Mouse (Mus musculus): ENCODE results near the gene Galnt16. TPM values are rescaled to one million over a fixed set of nuclear protein-coding genes. Genes with fewer than 3 reads are reported as not detected.

Gene Galnt16
- total and polyA plus RNA-seq, 3 experiments, result 2.0 to 3.0 (median 3.0) TPM

GRCm38 (mm10) chr12:80642725-80643692 is 124.9 kb downstream of the Galnt16 start:
- no peak for TF ChIP-seq EP300 (IDR thresholded peaks at IDR 0.05; ENCODE audit: insufficient read depth, low read depth, low read length)
- TF ChIP-seq CTCF (IDR thresholded peaks at IDR 0.05), result peak; percentile 74
- H3K9ac ChIP-seq (ENCODE audit: low read depth, low read length), result peak overlapping the region; percentile 81
- WGBS, result 4% methylated on average over 45 of the region's 48 CpGs
- H3K4me1 ChIP-seq (ENCODE audit: control insufficient read depth, insufficient read depth, low read length), result peaks cover 9% of the 10 kb centered on the region
- no peaks in the 10 kb centered on the region; the same call in none of the 2 replicates for H3K79me2 ChIP-seq (replicated peaks; ENCODE audit: control insufficient read depth, insufficient read depth, low read length)
- intact Hi-C loops (cut with DNase I), result loop anchor here (10.0 kb wide), 1 partner anchor 1778 kb away; the partner anchor contains the start of genes Atp6v1d and Eif2s1
- H3K4me3 ChIP-seq, result peak overlapping the region; percentile 92
- no peaks in the 10 kb centered on the region for H3K27me3 ChIP-seq (ENCODE audit: control insufficient read depth, insufficient read depth, low read length)
- DNase-seq, result peak; percentile 21 to 54
- peak overlapping the region; percentile 95 for H3K27ac ChIP-seq
- H3K36me3 ChIP-seq (ENCODE audit: control insufficient read depth, insufficient read depth, low read length), result peaks cover 16% of the 10 kb centered on the region

- TF ChIP-seq POLR2A (IDR thresholded peaks at IDR 0.05; ENCODE audit: insufficient read depth, low read depth, low read length) (peak; percentile 71), EP300 (IDR thresholded peaks at IDR 0.05; ENCODE audit: insufficient read depth, low read depth, low read length) (peak; percentile 69; the same call in 1 of the 2 replicates), CTCF (IDR thresholded peaks at IDR 0.05) (peak; percentile 40)
- Histone ChIP-seq H3K36me3 (ENCODE audit: control insufficient read depth, insufficient read depth, low read length) (peaks cover 16% of the 10 kb centered on the region), H3K4me3 (peak within 1 kb of the TSS; percentile 92), H3K27me3 (ENCODE audit: control insufficient read depth, insufficient read depth, low read length) (no peaks in the 10 kb centered on the region), H3K79me2 (replicated peaks; ENCODE audit: control insufficient read depth, insufficient read depth, low read length) (peaks cover 3% of the 10 kb centered on the region), H3K27ac (peak within 1 kb of the TSS; percentile 95), H3K4me1 (ENCODE audit: control insufficient read depth, insufficient read depth, low read length) (peaks cover 11% of the 10 kb centered on the region), H3K9ac (ENCODE audit: low read depth, low read length) (peak within 1 kb of the TSS; percentile 81)
- intact Hi-C loops (cut with DNase I), result loop anchor here (10.0 kb wide), 1 partner anchor 1779 kb away; the partner anchor contains the start of genes Atp6v1d and Eif2s1
- DNase-seq, result peak; percentile 95
- WGBS, result under 1% methylated on average over 50 of the region's 50 CpGs
These were observed 125.8 kb downstream of the Galnt16 start, which contains the start of the genes Slc39a9 and Erh for GRCm38 (mm10) chr12:80643693-80644505. TSS of gene Slc39a9 (plus strand) at chr12:80643883. TSS of gene Erh (minus strand) at chr12:80644341.

- H3K4me1 ChIP-seq (ENCODE audit: control insufficient read depth, insufficient read depth, low read length), result peaks cover 12% of the 10 kb centered on the region
- peak overlapping the region; percentile 95 for H3K27ac ChIP-seq
- TF ChIP-seq CTCF (IDR thresholded peaks at IDR 0.05), result no peak
- TF ChIP-seq POLR2A (IDR thresholded peaks at IDR 0.05; ENCODE audit: insufficient read depth, low read depth, low read length), result no peak
- TF ChIP-seq EP300 (IDR thresholded peaks at IDR 0.05; ENCODE audit: insufficient read depth, low read depth, low read length), result no peak
- peaks cover 16% of the 10 kb centered on the region for H3K36me3 ChIP-seq (ENCODE audit: control insufficient read depth, insufficient read depth, low read length)
- WGBS, result 5% methylated on average over 18 of the region's 18 CpGs
- intact Hi-C loops (cut with DNase I), result loop anchor here (10.0 kb wide), 1 partner anchor 1780 kb away; the partner anchor contains the start of genes Atp6v1d and Eif2s1
- H3K27me3 ChIP-seq (ENCODE audit: control insufficient read depth, insufficient read depth, low read length), result no peaks in the 10 kb centered on the region
- no peak for DNase-seq
- H3K4me3 ChIP-seq, result peak overlapping the region; percentile 92
- peak overlapping the region; percentile 78 for H3K9ac ChIP-seq (ENCODE audit: low read depth, low read length)
- H3K79me2 ChIP-seq (replicated peaks; ENCODE audit: control insufficient read depth, insufficient read depth, low read length), result peaks cover 5% of the 10 kb centered on the region
These were observed 126.4 kb downstream of the Galnt16 start for GRCm38 (mm10) chr12:80644506-80644868.

- DNase-seq, result no peak
- TF ChIP-seq POLR2A (IDR thresholded peaks at IDR 0.05; ENCODE audit: insufficient read depth, low read depth, low read length) (no peak), EP300 (IDR thresholded peaks at IDR 0.05; ENCODE audit: insufficient read depth, low read depth, low read length) (no peak), CTCF (IDR thresholded peaks at IDR 0.05) (no peak)
- Histone ChIP-seq H3K79me2 (replicated peaks; ENCODE audit: control insufficient read depth, insufficient read depth, low read length) (peaks cover 5% of the 10 kb centered on the region), H3K9ac (ENCODE audit: low read depth, low read length) (no peak overlapping the region), H3K27me3 (ENCODE audit: control insufficient read depth, insufficient read depth, low read length) (no peaks in the 10 kb centered on the region), H3K36me3 (ENCODE audit: control insufficient read depth, insufficient read depth, low read length) (peaks cover 16% of the 10 kb centered on the region), H3K4me1 (ENCODE audit: control insufficient read depth, insufficient read depth, low read length) (peaks cover 12% of the 10 kb centered on the region), H3K27ac (no peak overlapping the region), H3K4me3 (no peak overlapping the region)
- intact Hi-C loops (cut with DNase I), result loop anchor here (10.0 kb wide), 1 partner anchor 1782 kb away; the partner anchor contains the start of genes Atp6v1d and Eif2s1
- 84% methylated on average over 3 of the region's 3 CpGs for WGBS
These were observed 128.3 kb downstream of the Galnt16 start for GRCm38 (mm10) chr12:80646377-80646776.

GRCm38 (mm10) chr12:80653951-80654658 is 136.0 kb downstream of the Galnt16 start:
- peak; percentile 42 to 65 for DNase-seq

More at GRCm38 (mm10) chr12:80653951-80654658, 136.0 kb downstream of the Galnt16 start:
- H3K27ac ChIP-seq, result peak overlapping the region; percentile 33; the same call in 1 of the 2 replicates
- no peak overlapping the region for H3K9ac ChIP-seq (ENCODE audit: low read depth, low read length)
- TF ChIP-seq EP300 (IDR thresholded peaks at IDR 0.05; ENCODE audit: insufficient read depth, low read depth, low read length), result no peak
- TF ChIP-seq CTCF (IDR thresholded peaks at IDR 0.05), result no peak
- TF ChIP-seq POLR2A (IDR thresholded peaks at IDR 0.05; ENCODE audit: insufficient read depth, low read depth, low read length), result no peak
- H3K79me2 ChIP-seq (replicated peaks; ENCODE audit: control insufficient read depth, insufficient read depth, low read length), result peaks cover 11% of the 10 kb centered on the region
- intact Hi-C loops (cut with DNase I), result no loop called here
- no peaks in the 10 kb centered on the region for H3K27me3 ChIP-seq (ENCODE audit: control insufficient read depth, insufficient read depth, low read length)
- H3K4me1 ChIP-seq (ENCODE audit: control insufficient read depth, insufficient read depth, low read length), result no peaks in the 10 kb centered on the region; the same call in none of the 2 replicates
- H3K4me3 ChIP-seq, result no peak overlapping the region
- H3K36me3 ChIP-seq (ENCODE audit: control insufficient read depth, insufficient read depth, low read length), result no peaks in the 10 kb centered on the region
- 53% methylated on average over 7 of the region's 7 CpGs for whole genome bisulfite sequencing

Data from heart, adult 2 months (tissue).